Mouse (Mus musculus) E14TG2a.4 (cell line): Measurements from ENCODE around the gene Mtus2.
"Not testable (repeated sequence)": the region's sequence is repeated elsewhere in the genome, so short reads cannot be mapped to it uniquely, and the experiment has no call there.

ENCODE experiments used
- CTCF ChIP-seq: conservative IDR thresholded peaks from 2 replicates; pipeline ENCODE4 v1.5.1; 2014; ENCODE audit warnings: low read length
- POU5F1 ChIP-seq: IDR thresholded peaks from 2 replicates; pipeline ENCODE4 v1.6.1; 2014; ENCODE audit warnings: low read length, borderline replicate concordance

DNA sequence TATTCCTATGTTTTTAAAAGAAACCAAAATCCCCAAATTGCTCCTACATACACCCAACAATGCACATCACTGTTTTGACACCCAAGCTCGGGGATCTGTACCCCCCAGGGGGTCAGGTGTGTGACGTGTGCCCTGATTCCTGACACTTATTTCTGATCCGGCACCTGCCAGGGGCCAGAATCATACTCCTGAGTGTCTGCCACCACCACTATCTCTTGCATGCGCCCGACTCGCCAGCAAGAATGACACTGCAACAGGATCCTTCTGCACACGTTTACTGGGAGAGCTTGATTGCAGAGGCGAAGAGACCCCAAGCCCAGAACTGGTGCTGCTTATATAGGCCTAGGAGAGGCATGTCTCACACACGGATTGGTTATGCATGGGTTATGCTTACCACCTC is 369.2 kb downstream of the Mtus2 start:
- TF ChIP-seq CTCF, POU5F1: not testable (repeated sequence)
